Mouse (Mus musculus): Measurements from ENCODE around the gene Itk.

- TF ChIP-seq CTCF (IDR thresholded peaks at IDR 0.05; ENCODE audit: extremely low read depth, insufficient read depth, insufficient read length, insufficient replicate concordance) (no peak), POLR2A (IDR thresholded peaks at IDR 0.05; ENCODE audit: low read depth, low read length) (no peak)
Measured at GRCm38 (mm10) chr11:46313851-46314250, 75.5 kb downstream of the Itk start.
